Mouse (Mus musculus): Measurements from ENCODE around the gene Rnls.

DNA sequence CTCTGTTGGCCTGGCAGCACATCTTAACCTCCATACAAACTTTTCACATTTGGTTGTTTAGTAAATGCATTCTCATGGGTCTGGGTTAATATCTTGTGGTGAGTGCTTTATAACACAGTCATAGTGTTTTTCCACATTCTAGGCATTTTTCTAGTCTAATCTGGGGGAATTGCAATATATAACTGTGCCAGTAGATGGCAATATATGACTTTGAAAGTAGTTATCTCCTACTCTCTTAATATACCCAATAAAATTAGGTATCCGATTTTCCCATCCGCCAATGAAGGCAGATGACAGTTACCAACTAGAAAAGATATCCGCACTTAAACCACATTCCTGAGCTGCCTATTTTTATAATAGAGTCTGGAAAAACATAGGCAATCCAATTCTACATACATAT, 11.7 kb downstream of the Rnls start:
- TF ChIP-seq POLR2A (IDR thresholded peaks at IDR 0.05; ENCODE audit: low read depth, low read length) (no peak), CTCF (IDR thresholded peaks at IDR 0.05; ENCODE audit: extremely low read depth, insufficient read depth, insufficient read length, insufficient replicate concordance) (no peak)

Measured in spleen, adult 2 months (tissue).